Mouse (Mus musculus): ENCODE data around the gene Recql5.
A peak's percentile ranks its signal among the peaks of the same experiment; 100 is the strongest.

The Recql5 gene

DNA sequence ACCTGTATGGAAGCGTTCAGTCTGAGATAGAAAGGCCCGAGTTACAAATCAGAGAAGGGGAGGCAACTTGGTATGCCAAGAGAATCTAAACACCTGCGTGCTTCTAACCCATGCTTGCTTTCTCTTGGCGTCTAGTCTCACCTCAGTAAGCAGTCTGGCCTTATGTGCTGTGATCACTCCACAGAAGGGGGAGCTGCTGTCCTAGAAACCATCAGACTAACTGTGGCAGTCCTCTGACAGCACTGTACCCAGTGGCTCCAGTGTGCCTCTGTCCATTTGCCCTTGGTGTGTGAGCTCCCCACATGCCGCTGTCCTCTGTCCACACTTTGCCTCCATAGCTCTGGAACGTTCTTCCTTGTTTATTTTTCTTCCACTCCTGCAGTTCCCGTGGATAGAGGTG is 8.7 kb upstream of the Recql5 start:
- DNase-seq (ENCODE audit: inconsistent age in 2 of 2, low spot score in 1 of 2): no peak

GRCm38 (mm10) chr11:115939690-115940329 is 6.5 kb upstream of the Recql5 start:
- peak; percentile 47 to 91 for DNase-seq (ENCODE audit: inconsistent age in 2 of 2, low spot score in 1 of 2)

GRCm38 (mm10) chr11:115933747-115934110 is 452 bp upstream of the Recql5 start:
- DNase-seq (ENCODE audit: inconsistent age in 2 of 2, low spot score in 1 of 2): no peak

DNA sequence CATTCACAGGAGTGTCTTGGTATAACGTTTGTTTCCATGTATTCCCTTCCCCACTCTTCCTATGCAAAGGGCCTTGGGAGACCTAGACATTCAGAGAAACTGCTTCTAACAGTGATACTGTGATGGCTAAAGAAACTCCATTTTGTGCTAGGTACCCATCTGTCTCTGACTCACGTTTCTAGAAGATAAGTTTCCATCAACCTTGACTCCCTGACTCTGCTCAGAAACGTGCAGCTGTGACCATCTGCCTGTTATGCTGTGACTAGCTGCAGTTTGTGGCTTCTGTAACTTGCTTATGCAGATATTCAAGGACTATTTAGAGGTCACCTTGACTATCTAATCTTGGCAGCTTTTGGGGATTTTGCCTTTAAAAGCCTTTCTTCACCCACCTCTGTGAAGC is 2.0 kb downstream of the Recql5 start:
- DNase-seq (ENCODE audit: inconsistent age in 2 of 2, low spot score in 1 of 2): no peak

DNA sequence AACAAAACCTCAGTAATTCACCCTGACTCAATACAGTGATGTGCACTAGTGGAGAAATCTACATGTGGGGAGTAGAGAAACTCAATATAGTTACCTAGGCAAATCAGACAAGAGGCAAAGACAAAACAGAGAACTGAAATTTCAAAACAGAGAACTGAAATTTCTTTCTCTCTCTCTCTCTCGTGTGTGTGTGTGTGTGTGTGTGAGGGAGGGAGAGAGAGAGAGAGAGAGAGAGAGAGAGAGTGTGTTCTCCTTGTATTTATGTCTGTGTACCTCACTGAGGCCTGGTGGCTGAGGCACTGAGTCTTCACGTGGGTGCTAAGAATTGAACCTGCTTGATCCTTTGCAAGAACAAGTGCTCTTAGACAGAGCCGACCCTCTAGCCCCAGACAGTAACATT is 3.5 kb downstream of the Recql5 start:
- DNase-seq (ENCODE audit: inconsistent age in 2 of 2, low spot score in 1 of 2): no peak

DNA sequence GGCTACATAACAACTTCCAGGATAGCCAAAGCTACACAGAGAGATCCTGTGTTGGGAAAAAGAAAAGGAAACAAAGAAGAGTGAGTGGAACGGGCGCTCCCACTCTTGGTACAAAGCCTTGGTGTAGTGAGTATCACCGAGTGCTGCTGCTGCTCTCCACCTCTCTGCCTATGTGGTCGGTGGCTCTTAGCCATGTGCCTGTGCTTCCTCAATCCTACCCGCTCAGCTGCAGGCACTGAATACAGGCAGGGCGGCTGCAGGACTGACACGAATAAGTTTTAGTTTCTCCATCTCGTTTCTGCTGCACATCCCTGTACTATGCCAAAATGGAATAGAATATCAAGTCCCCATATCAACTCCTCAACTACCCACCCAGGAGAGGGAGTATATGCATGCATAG is 4.2 kb downstream of the Recql5 start:
- no peak for DNase-seq (ENCODE audit: inconsistent age in 2 of 2, low spot score in 1 of 2)

- no peak for DNase-seq (ENCODE audit: inconsistent age in 2 of 2, low spot score in 1 of 2)
Observed at GRCm38 (mm10) chr11:115921986-115922385, 11.3 kb downstream of the Recql5 start.

GRCm38 (mm10) chr11:115920110-115920818 is 13.0 kb downstream of the Recql5 start:
- DNase-seq (ENCODE audit: inconsistent age in 2 of 2, low spot score in 1 of 2): peak; percentile 42 to 82

DNA sequence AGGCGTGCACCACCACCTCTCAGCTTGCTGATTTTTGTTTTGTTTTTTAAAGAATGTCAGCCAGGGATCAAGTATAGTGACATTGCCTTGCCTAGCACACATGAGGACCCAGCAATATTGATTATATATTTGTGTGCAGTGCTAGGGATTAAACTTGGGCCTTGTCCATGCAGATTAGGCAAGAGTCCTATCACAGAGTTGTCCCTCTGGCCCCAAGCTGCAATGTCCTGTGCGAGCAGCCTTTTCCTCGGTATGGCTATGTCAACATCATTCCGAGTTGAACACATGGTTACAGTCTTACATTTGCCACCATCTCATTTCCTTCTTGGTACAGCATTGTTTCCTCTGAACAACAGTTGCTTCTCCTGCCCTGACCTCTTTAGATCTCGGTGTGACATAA is 14.2 kb downstream of the Recql5 start:
- DNase-seq (ENCODE audit: inconsistent age in 2 of 2, low spot score in 1 of 2): no peak

GRCm38 (mm10) chr11:115918637-115919036 is 14.6 kb downstream of the Recql5 start:
- DNase-seq (ENCODE audit: inconsistent age in 2 of 2, low spot score in 1 of 2): no peak

- DNase-seq (ENCODE audit: inconsistent age in 2 of 2, low spot score in 1 of 2): no peak
Observed at GRCm38 (mm10) chr11:115916579-115916978, 16.7 kb downstream of the Recql5 start.

GRCm38 (mm10) chr11:115911632-115912376 is 21.5 kb downstream of the Recql5 start, which contains the start of gene Smim6:
TSS of gene Smim6 (plus strand) at chr11:115912017.
- DNase-seq (ENCODE audit: inconsistent age in 2 of 2, low spot score in 1 of 2): no peak

- DNase-seq (ENCODE audit: inconsistent age in 2 of 2, low spot score in 1 of 2): no peak
Observed at GRCm38 (mm10) chr11:115911134-115911561, 22.1 kb downstream of the Recql5 start.

GRCm38 (mm10) chr11:115906521-115906920 is 26.8 kb downstream of the Recql5 start:
- DNase-seq (ENCODE audit: inconsistent age in 2 of 2, low spot score in 1 of 2): no peak

DNA sequence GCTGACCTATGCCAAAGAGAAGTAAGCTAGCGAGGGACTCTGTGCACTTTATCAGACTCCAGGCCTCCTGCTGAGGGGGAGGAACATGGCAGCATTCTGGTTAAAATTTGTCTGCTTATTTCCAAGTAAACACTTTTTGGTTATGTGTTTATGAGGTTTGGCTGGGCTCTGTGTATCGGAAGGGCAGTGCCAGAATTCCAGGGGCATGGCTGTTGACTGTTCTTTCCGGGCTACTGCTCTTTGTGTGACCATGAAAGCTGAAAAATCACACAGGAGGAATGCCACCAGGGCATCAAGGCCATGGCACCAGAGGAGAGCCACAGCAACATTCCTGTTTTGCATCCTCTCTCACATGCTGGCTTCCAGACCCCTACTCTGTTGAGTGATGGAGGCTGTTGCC is 27.2 kb downstream of the Recql5 start:
- DNase-seq (ENCODE audit: inconsistent age in 2 of 2, low spot score in 1 of 2): peak; percentile 58 to 81

- DNase-seq (ENCODE audit: inconsistent age in 2 of 2, low spot score in 1 of 2): no peak
Observed at GRCm38 (mm10) chr11:115904956-115905790, 28.1 kb downstream of the Recql5 start.

DNA sequence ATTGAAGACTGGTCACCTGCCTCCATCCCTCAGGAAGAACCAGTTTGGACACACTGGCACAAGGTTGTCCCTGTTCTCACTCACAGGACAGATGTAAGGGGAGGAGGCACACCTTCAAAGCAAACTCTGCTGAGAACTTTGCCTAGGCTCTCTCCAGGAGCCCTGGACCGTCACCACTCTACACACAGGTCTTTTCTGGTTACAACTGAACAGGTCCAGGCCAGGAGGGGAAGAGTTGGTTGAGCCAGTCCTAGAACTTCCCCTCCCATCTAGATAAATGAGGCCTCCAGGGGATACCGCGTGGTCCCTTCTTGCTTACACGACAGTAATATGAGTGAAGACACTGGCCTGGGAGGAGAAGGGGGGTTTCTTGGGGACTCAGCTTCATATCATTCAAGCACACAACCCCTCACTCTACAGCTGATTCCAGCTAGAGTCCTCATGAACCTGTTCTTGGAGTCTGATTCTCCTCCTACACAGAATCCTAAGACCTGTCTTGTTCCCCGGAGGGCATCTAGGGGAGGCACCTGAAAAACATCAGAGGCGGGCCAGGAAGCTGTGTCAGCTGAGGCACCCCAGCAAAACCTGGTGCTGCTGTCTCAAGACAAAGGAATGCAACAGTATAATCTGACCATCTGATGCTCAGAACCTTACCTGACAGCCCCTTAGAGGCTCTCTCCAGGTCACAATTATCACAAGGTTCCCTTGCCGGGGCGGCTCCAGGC is 28.9 kb downstream of the Recql5 start:
- no peak for DNase-seq (ENCODE audit: inconsistent age in 2 of 2, low spot score in 1 of 2)

DNA sequence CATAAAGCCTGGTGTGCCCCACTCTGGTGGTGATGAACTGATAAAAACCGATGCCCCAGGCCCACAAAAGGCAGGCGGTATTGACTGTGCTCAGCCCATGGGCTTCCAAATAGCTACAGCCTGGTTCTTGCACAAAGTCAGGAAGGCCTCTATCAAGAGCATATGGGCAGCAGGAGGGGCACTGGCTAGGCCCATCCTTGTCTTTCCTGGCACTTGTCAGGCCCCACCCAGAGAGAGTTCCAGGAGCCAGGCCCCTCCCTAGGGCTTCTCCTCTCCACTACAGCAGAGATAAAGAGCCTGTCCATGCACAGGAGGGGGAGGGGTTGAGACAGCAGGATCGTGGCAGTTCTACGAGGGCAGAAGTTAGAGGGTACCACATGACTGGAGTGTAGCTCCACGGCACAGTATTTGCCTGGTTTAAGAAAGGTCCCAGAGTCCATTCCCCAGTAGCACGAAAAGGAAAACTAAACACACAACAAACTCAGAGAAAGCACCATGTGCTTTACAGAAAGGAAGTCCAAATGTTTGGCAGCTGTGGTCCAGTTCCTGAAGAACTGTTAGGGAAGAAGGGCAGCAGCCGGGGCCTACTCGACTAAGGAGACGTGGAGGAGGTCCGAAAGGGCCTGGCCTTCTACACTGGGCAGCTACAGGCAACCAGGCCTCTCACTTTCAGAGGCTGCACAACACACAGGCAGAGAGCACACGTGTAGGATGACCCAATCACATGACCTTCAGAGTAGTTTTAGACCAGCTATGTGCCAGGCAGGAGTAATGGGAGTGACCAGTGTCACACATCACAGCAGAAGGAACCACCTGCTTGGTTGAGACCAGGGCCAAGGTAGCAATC is 29.7 kb downstream of the Recql5 start:
- peak in 1 of 2 experiments; percentile 54 for DNase-seq (ENCODE audit: inconsistent age in 2 of 2, low spot score in 1 of 2)

- no peak for DNase-seq (ENCODE audit: inconsistent age in 2 of 2, low spot score in 1 of 2)
Observed at GRCm38 (mm10) chr11:115902831-115903230, 30.4 kb downstream of the Recql5 start.

GRCm38 (mm10) chr11:115902177-115902576 is 31.1 kb downstream of the Recql5 start:
- DNase-seq (ENCODE audit: inconsistent age in 2 of 2, low spot score in 1 of 2): no peak

All from adrenal gland, adult (tissue).